Mouse (Mus musculus): Measurements from ENCODE around the gene Pnma5. TPM values are rescaled to one million over a fixed set of nuclear protein-coding genes. Genes with fewer than 3 reads are reported as not detected.

The Pnma5 gene
- total and polyA plus RNA-seq, 3 experiments, result not detected

- H3K9ac ChIP-seq (ENCODE audit: low read depth, low read length), result peak overlapping the region; percentile 82
Measured at GRCm38 (mm10) chrX:73007597-73008479, 29.1 kb downstream of the Pnma5 start.

GRCm38 (mm10) chrX:73005678-73006077 lies 31.2 kb downstream of the Pnma5 start:
- Histone ChIP-seq H3K4me1 (ENCODE audit: control insufficient read depth, insufficient read depth, low read length) (no peaks in the 10 kb centered on the region; the same call in 1 of the 2 replicates), H3K36me3 (ENCODE audit: control insufficient read depth, insufficient read depth, low read length) (no peaks in the 10 kb centered on the region), H3K4me3 (no peak overlapping the region), H3K27me3 (ENCODE audit: control insufficient read depth, insufficient read depth, low read length) (no peaks in the 10 kb centered on the region), H3K79me2 (replicated peaks; ENCODE audit: control insufficient read depth, insufficient read depth, low read length) (no peaks in the 10 kb centered on the region), H3K9ac (ENCODE audit: low read depth, low read length) (no peak overlapping the region), H3K27ac (no peak overlapping the region)
- 83% methylated on average over 4 of the region's 4 CpGs for WGBS
- no peak for TF ChIP-seq POLR2A (IDR thresholded peaks at IDR 0.05; ENCODE audit: insufficient read depth, low read depth, low read length)
- TF ChIP-seq EP300 (IDR thresholded peaks at IDR 0.05; ENCODE audit: insufficient read depth, low read depth, low read length), result no peak
- TF ChIP-seq CTCF (IDR thresholded peaks at IDR 0.05), result no peak
- no peak for DNase-seq
- intact Hi-C loops (cut with DNase I), result loop anchor here (5.0 to 10.0 kb wide), 5 partner anchors 449 to 1429 kb away; partner anchors contain the start of genes Haus7 and Pnck

More at GRCm38 (mm10) chrX:73007597-73008479, 29.1 kb downstream of the Pnma5 start:
- Histone ChIP-seq H3K27me3 (ENCODE audit: control insufficient read depth, insufficient read depth, low read length) (no peaks in the 10 kb centered on the region), H3K4me1 (ENCODE audit: control insufficient read depth, insufficient read depth, low read length) (no peaks in the 10 kb centered on the region; the same call in 1 of the 2 replicates), H3K36me3 (ENCODE audit: control insufficient read depth, insufficient read depth, low read length) (no peaks in the 10 kb centered on the region), H3K4me3 (peak overlapping the region; percentile 50), H3K79me2 (replicated peaks; ENCODE audit: control insufficient read depth, insufficient read depth, low read length) (no peaks in the 10 kb centered on the region), H3K27ac (peak overlapping the region; percentile 83)
- WGBS, result 16% methylated on average over 26 of the region's 27 CpGs
- intact Hi-C loops (cut with DNase I), result loop anchor here (5.0 to 10.0 kb wide), 5 partner anchors 447 to 1427 kb away; partner anchors contain the start of genes Haus7 and Pnck
- peak; percentile 91 to 93 for DNase-seq
- TF ChIP-seq POLR2A (IDR thresholded peaks at IDR 0.05; ENCODE audit: insufficient read depth, low read depth, low read length) (peak; percentile 90), CTCF (IDR thresholded peaks at IDR 0.05) (peak; percentile 90), EP300 (IDR thresholded peaks at IDR 0.05; ENCODE audit: insufficient read depth, low read depth, low read length) (peak; percentile 96)

- Histone ChIP-seq H3K79me2 (replicated peaks; ENCODE audit: control insufficient read depth, insufficient read depth, low read length) (no peaks in the 10 kb centered on the region), H3K27ac (no peak overlapping the region), H3K9ac (ENCODE audit: low read depth, low read length) (no peak overlapping the region), H3K27me3 (ENCODE audit: control insufficient read depth, insufficient read depth, low read length) (no peaks in the 10 kb centered on the region), H3K36me3 (ENCODE audit: control insufficient read depth, insufficient read depth, low read length) (no peaks in the 10 kb centered on the region), H3K4me1 (ENCODE audit: control insufficient read depth, insufficient read depth, low read length) (no peaks in the 10 kb centered on the region; the same call in 1 of the 2 replicates), H3K4me3 (no peak overlapping the region)
- WGBS, result 74% methylated on average over 5 of the region's 5 CpGs
- intact Hi-C loops (cut with DNase I), result loop anchor here (10.0 kb wide), 2 partner anchors 452 to 1432 kb away; partner anchors contain the start of gene Haus7
- no peak for TF ChIP-seq POLR2A (IDR thresholded peaks at IDR 0.05; ENCODE audit: insufficient read depth, low read depth, low read length)
- no peak for DNase-seq
Measured at GRCm38 (mm10) chrX:73003110-73003509, 33.8 kb downstream of the Pnma5 start.

DNA sequence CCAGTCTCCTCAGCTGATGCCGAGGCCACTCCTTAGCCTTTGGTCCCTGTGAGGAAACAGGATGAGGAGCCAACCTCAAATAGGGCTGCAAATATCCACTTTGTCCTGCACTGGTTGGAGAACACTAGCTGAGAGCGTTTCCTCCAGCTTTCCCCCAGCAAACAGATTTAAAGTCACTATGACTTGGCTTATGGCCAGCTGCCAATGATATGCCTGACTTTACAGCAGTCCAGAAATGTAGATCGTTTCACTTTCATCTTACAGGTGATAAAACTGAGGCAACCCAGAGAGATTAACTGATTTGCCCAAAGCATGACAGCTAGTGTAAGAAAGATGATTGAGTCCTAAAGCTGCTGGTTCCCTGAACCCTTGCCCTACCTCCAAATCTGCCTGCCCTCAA lies 41.4 kb downstream of the Pnma5 start:
- no peak overlapping the region for H3K4me3 ChIP-seq

GRCm38 (mm10) chrX:72992291-72992919 lies 44.5 kb downstream of the Pnma5 start:
- Histone ChIP-seq H3K4me3 (no peak overlapping the region), H3K79me2 (replicated peaks; ENCODE audit: control insufficient read depth, insufficient read depth, low read length) (no peaks in the 10 kb centered on the region), H3K4me1 (ENCODE audit: control insufficient read depth, insufficient read depth, low read length) (no peaks in the 10 kb centered on the region), H3K36me3 (ENCODE audit: control insufficient read depth, insufficient read depth, low read length) (no peaks in the 10 kb centered on the region), H3K9ac (ENCODE audit: low read depth, low read length) (no peak overlapping the region), H3K27me3 (ENCODE audit: control insufficient read depth, insufficient read depth, low read length) (no peaks in the 10 kb centered on the region), H3K27ac (no peak overlapping the region)
- intact Hi-C loops (cut with DNase I), result no loop called here
- 62% methylated on average over 5 of the region's 5 CpGs for WGBS
- TF ChIP-seq POLR2A (IDR thresholded peaks at IDR 0.05; ENCODE audit: insufficient read depth, low read depth, low read length) (no peak), CTCF (IDR thresholded peaks at IDR 0.05) (peak; percentile 72)
- peak in 1 of 2 experiments; percentile 15 for DNase-seq

More for the DNA sequence above, 41.4 kb downstream of the Pnma5 start:
- intact Hi-C loops (cut with DNase I), result no loop called here
- Histone ChIP-seq H3K4me1 (ENCODE audit: control insufficient read depth, insufficient read depth, low read length) (no peaks in the 10 kb centered on the region), H3K27ac (no peak overlapping the region), H3K9ac (ENCODE audit: low read depth, low read length) (no peak overlapping the region), H3K79me2 (replicated peaks; ENCODE audit: control insufficient read depth, insufficient read depth, low read length) (no peaks in the 10 kb centered on the region), H3K27me3 (ENCODE audit: control insufficient read depth, insufficient read depth, low read length) (no peaks in the 10 kb centered on the region), H3K36me3 (ENCODE audit: control insufficient read depth, insufficient read depth, low read length) (no peaks in the 10 kb centered on the region)
- 28% methylated on average over 3 of the region's 3 CpGs for WGBS
- DNase-seq, result peak in 1 of 2 experiments; percentile 4
- no peak for TF ChIP-seq EP300 (IDR thresholded peaks at IDR 0.05; ENCODE audit: insufficient read depth, low read depth, low read length)
- no peak for TF ChIP-seq POLR2A (IDR thresholded peaks at IDR 0.05; ENCODE audit: insufficient read depth, low read depth, low read length)
- no peak for TF ChIP-seq CTCF (IDR thresholded peaks at IDR 0.05)

Measured in heart, adult 2 months (tissue).